Mouse (Mus musculus): ENCODE measurements at regions not wholly inside any gene's neighbourhood (a gene's known extent, or its start where the extent isn't known, plus 50 kb on each side); places are given as distances from the start of the nearest gene placed in this dataset.

DNA sequence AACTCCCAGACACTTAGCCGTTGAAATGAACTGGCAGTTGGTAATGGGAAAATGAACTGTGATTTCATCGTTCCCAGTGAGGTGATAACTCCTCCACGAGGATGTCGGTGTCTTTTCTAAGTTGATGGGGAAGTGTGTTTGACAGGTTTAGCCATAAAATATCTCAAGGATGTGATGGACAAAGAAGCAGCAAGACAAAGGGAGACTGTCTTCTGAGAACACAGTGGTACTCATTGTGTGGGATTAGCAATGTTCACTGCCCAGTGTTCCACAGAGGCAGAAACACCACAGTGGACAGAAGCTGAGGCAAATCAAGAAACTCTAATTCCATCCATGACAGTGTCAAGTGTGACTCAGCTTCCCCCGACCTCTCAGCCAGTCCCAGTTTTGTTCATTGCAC is 287.9 kb downstream of the Nsun3 start:
- H3K4me2 ChIP-seq (ENCODE audit: low read depth, low read length), result no peak overlapping the region
- no peaks in the 10 kb centered on the region for H3K4me1 ChIP-seq (ENCODE audit: insufficient read depth, low read length)
- no peak for TF ChIP-seq CTCF (IDR thresholded peaks at IDR 0.05; ENCODE audit: low read depth)
- no peak overlapping the region for H3K27ac ChIP-seq
- no peak for ATAC-seq
- no peak for DNase-seq (ENCODE audit: low spot score)
- H3K9ac ChIP-seq (replicated peaks; ENCODE audit: low read length), result no peak overlapping the region
- WGBS, result 74% methylated on average over 5 of the region's 5 CpGs
- H3K4me3 ChIP-seq (ENCODE audit: low read length), result no peak overlapping the region
- H3K36me3 ChIP-seq (ENCODE audit: insufficient read depth, low read length), result no peaks in the 10 kb centered on the region
- H3K9me3 ChIP-seq (ENCODE audit: low read length), result no peaks in the 10 kb centered on the region
- no peaks in the 10 kb centered on the region for H3K27me3 ChIP-seq (ENCODE audit: insufficient read depth, low read length)

DNA sequence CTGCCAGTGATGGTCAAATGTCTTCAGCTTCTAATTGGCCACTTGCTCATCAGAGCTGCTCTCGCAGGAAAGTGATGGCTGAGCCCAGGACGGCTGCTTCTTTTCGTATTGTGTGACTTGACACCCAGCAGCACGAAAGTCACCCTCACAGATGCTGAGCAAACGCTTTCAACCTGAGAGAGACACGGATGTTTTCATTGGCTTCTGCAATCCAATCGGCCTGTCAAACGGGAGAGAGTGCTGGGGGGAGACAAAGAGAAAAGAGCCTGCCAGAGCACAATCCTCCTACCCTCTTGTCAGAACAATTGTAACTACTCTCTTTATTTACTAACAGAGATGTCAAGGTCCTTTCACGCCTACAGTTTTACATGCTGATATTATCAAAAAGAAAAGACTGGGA is 289.9 kb downstream of the Nsun3 start:
- Histone ChIP-seq H3K4me1 (ENCODE audit: insufficient read depth, low read length) (no peaks in the 10 kb centered on the region), H3K9ac (replicated peaks; ENCODE audit: low read length) (no peak overlapping the region), H3K36me3 (ENCODE audit: insufficient read depth, low read length) (no peaks in the 10 kb centered on the region), H3K27me3 (ENCODE audit: insufficient read depth, low read length) (no peaks in the 10 kb centered on the region), H3K4me3 (ENCODE audit: low read length) (no peak overlapping the region), H3K9me3 (ENCODE audit: low read length) (no peaks in the 10 kb centered on the region), H3K27ac (no peak overlapping the region), H3K4me2 (ENCODE audit: low read depth, low read length) (no peak overlapping the region)
- no peak for TF ChIP-seq CTCF (IDR thresholded peaks at IDR 0.05; ENCODE audit: low read depth)
- 30% methylated on average over 9 of the region's 9 CpGs for WGBS
- DNase-seq (ENCODE audit: low spot score) (no peak), ATAC-seq (no peak)

DNA sequence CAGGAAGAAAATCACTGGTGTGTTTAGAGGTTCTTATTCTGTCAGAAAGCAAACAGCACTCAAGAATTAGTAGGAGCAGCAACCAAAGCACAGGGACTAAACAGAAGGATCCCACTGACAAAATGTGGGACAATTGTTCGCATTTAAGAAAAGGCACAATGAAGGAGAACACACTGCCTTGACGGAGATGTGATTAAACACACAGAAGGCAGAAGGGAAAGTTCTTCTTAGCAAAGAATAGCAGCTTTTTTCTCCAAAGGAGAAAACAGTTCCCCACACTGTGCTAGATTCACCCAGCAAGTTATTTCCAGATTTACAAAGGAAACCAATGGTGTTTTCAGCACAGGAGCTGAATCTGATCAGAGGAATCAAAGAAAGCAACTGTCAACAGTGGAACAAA is 316.5 kb downstream of the Nsun3 start:
- H3K4me2 ChIP-seq (ENCODE audit: low read depth, low read length), result no peak overlapping the region
- 57% methylated on average over 2 of the region's 2 CpGs for WGBS
- H3K4me1 ChIP-seq (ENCODE audit: insufficient read depth, low read length), result no peaks in the 10 kb centered on the region
- H3K27me3 ChIP-seq (ENCODE audit: insufficient read depth, low read length), result no peaks in the 10 kb centered on the region
- H3K36me3 ChIP-seq (ENCODE audit: insufficient read depth, low read length), result no peaks in the 10 kb centered on the region
- H3K4me3 ChIP-seq (ENCODE audit: low read length), result no peak overlapping the region
- DNase-seq (ENCODE audit: low spot score), result no peak
- no peak overlapping the region for H3K9ac ChIP-seq (replicated peaks; ENCODE audit: low read length)
- no peak for ATAC-seq
- no peaks in the 10 kb centered on the region for H3K9me3 ChIP-seq (ENCODE audit: low read length)
- no peak overlapping the region for H3K27ac ChIP-seq
- no peak for TF ChIP-seq CTCF (IDR thresholded peaks at IDR 0.05; ENCODE audit: low read depth)

DNA sequence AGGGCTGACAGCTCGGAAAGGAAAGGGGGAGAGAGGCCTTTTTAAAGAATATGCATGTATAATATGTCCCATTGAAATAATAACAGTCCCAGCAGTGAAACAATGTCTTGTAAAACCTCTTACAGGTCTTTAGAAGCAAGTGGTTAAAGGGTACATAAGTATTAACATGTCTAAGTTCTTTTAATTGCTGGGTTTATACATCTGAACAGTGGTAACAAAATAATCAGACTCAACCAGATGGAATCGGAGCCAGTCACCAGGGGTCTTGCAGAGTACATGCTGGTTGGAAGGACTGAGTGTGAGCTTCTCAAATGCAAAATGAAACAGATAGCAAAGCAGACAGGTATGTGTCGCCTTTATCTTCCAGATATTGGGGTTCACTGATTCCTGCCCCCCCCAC is 317.3 kb downstream of the Nsun3 start:
- Histone ChIP-seq H3K9me3 (ENCODE audit: low read length) (no peaks in the 10 kb centered on the region), H3K9ac (replicated peaks; ENCODE audit: low read length) (no peak overlapping the region), H3K4me3 (ENCODE audit: low read length) (no peak overlapping the region), H3K27ac (no peak overlapping the region), H3K4me2 (ENCODE audit: low read depth, low read length) (no peak overlapping the region), H3K36me3 (ENCODE audit: insufficient read depth, low read length) (no peaks in the 10 kb centered on the region), H3K27me3 (ENCODE audit: insufficient read depth, low read length) (no peaks in the 10 kb centered on the region), H3K4me1 (ENCODE audit: insufficient read depth, low read length) (no peaks in the 10 kb centered on the region)
- 50% methylated on average over 3 of the region's 3 CpGs for WGBS
- DNase-seq (ENCODE audit: low spot score) (no peak), ATAC-seq (no peak)
- no peak for TF ChIP-seq CTCF (IDR thresholded peaks at IDR 0.05; ENCODE audit: low read depth)

- no peak for TF ChIP-seq CTCF (IDR thresholded peaks at IDR 0.05; ENCODE audit: low read depth)
- no peak overlapping the region for H3K4me2 ChIP-seq (ENCODE audit: low read depth, low read length)
- DNase-seq (ENCODE audit: low spot score) (peak; percentile 69), ATAC-seq (peak; percentile 53; the same call in 1 of the 2 replicates)
- no peak overlapping the region for H3K27ac ChIP-seq
- H3K4me1 ChIP-seq (ENCODE audit: insufficient read depth, low read length), result no peaks in the 10 kb centered on the region
- no peak overlapping the region for H3K4me3 ChIP-seq (ENCODE audit: low read length)
- WGBS, result 25% methylated on average over 3 of the region's 3 CpGs
- H3K9ac ChIP-seq (replicated peaks; ENCODE audit: low read length), result no peak overlapping the region
- no peaks in the 10 kb centered on the region for H3K27me3 ChIP-seq (ENCODE audit: insufficient read depth, low read length)
- H3K36me3 ChIP-seq (ENCODE audit: insufficient read depth, low read length), result no peaks in the 10 kb centered on the region
- H3K9me3 ChIP-seq (ENCODE audit: low read length), result no peaks in the 10 kb centered on the region
Observed at GRCm38 (mm10) chr16:62468846-62469245, 317.8 kb downstream of the Nsun3 start.

DNA sequence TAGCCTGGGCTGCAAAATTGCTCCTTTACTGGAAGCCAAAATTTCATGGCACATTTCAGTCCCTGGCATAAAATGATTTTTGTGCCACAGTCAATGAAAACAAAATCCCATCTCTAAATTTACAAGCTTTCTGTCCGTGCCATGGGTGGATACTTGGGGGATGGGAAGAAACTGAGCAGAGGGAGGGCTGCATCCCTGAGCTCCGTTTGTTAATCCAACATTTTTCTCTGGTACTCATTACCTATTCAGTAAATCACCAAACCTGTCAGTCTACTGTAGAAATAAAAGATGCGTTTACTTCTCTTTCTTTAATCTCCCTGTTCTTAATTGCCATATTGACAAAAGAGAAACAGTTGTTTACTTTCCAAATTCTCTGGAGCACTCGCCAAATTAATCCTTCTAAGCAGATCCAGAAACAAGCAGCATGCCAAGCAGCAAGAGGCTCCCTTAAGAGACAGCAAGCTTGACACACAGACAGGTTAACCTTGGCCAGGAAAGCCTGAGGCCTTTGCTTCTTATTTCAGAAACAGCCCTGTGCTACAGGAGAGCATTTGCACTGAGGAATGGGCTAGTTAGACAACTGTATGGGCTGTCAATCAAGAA is 326.6 kb downstream of the Nsun3 start:
- no peak for ATAC-seq
- Histone ChIP-seq H3K9ac (replicated peaks; ENCODE audit: low read length) (no peak overlapping the region), H3K4me3 (ENCODE audit: low read length) (no peak overlapping the region), H3K9me3 (ENCODE audit: low read length) (no peaks in the 10 kb centered on the region), H3K27ac (no peak overlapping the region), H3K4me1 (ENCODE audit: insufficient read depth, low read length) (no peaks in the 10 kb centered on the region), H3K4me2 (ENCODE audit: low read depth, low read length) (no peak overlapping the region), H3K36me3 (ENCODE audit: insufficient read depth, low read length) (no peaks in the 10 kb centered on the region), H3K27me3 (ENCODE audit: insufficient read depth, low read length) (no peaks in the 10 kb centered on the region)
- WGBS, result 26% methylated on average over 4 of the region's 4 CpGs
- TF ChIP-seq CTCF (IDR thresholded peaks at IDR 0.05; ENCODE audit: low read depth), result no peak
- peak; percentile 15 for DNase-seq (ENCODE audit: low spot score)

GRCm38 (mm10) chr16:62449735-62450134 is 336.9 kb downstream of the Nsun3 start:
- Histone ChIP-seq H3K4me3 (ENCODE audit: low read length) (no peak overlapping the region), H3K36me3 (ENCODE audit: insufficient read depth, low read length) (no peaks in the 10 kb centered on the region), H3K9me3 (ENCODE audit: low read length) (no peaks in the 10 kb centered on the region), H3K4me2 (ENCODE audit: low read depth, low read length) (no peak overlapping the region), H3K9ac (replicated peaks; ENCODE audit: low read length) (no peak overlapping the region), H3K27ac (no peak overlapping the region), H3K27me3 (ENCODE audit: insufficient read depth, low read length) (no peaks in the 10 kb centered on the region), H3K4me1 (ENCODE audit: insufficient read depth, low read length) (no peaks in the 10 kb centered on the region)
- 95% methylated on average over 3 of the region's 3 CpGs for WGBS
- no peak for ATAC-seq
- DNase-seq (ENCODE audit: low spot score), result no peak
- TF ChIP-seq CTCF (IDR thresholded peaks at IDR 0.05; ENCODE audit: low read depth), result no peak
